Mouse (Mus musculus) myocyte (in vitro differentiated cells): ENCODE data around the gene Pex12. TPM values are rescaled to one million over a fixed set of nuclear protein-coding genes. Genes with fewer than 3 reads are reported as not detected.
A peak's percentile ranks its signal among the peaks of the same experiment; 100 is the strongest.

Source experiments
- H3K27me3 ChIP-seq: one replicate; pipeline ENCODE4 v1.6.1; 2011; ENCODE audit not compliant: control insufficient read depth, insufficient read depth, insufficient read length
- H3K36me3 ChIP-seq: one replicate; pipeline ENCODE4 v1.6.1; 2011; ENCODE audit not compliant: control insufficient read depth, insufficient read depth
- H3K4me2 ChIP-seq: one replicate; pipeline ENCODE4 v1.6.1; 2011; ENCODE audit warnings: low read depth, control low read depth
- H3K4me3 ChIP-seq: one replicate; pipeline ENCODE4 v1.5.1; 2011; ENCODE audit warnings: mild to moderate bottlenecking, control low read depth, moderate library complexity
- H3K79me2 ChIP-seq: one replicate; pipeline ENCODE4 v1.6.1; 2011; ENCODE audit not compliant: control insufficient read depth, insufficient read depth
- H3ac ChIP-seq: one replicate; pipeline ENCODE4 v1.6.1; 2011; ENCODE audit not compliant: control insufficient read depth, insufficient read length
- CEBPB ChIP-seq: IDR thresholded peaks from 2 replicates; pipeline ENCODE4 v1.6.1; 2011; ENCODE audit warnings: mild to moderate bottlenecking, moderate library complexity; ENCODE audit not compliant: poor library complexity, insufficient read depth, severe bottlenecking
- E2F4 ChIP-seq: IDR thresholded peaks from one replicate; pipeline ENCODE4 v1.6.1; 2011; ENCODE audit warnings: mild to moderate bottlenecking, control low read depth, moderate library complexity; ENCODE audit not compliant: insufficient read depth
- MAX ChIP-seq: IDR thresholded peaks from one replicate; pipeline ENCODE4 v1.6.1; 2011; ENCODE audit warnings: low read depth, mild to moderate bottlenecking, control low read depth
- MYOD1 ChIP-seq, 3 experiments: IDR thresholded peaks; one replicate each; pipeline ENCODE4 v1.6.1; 2011; ENCODE audit warnings: control low read depth in 2 of 3, low read depth in 2 of 3, mild to moderate bottlenecking in 2 of 3, moderate library complexity in 1 of 3; ENCODE audit not compliant: insufficient read length in 2 of 3, control insufficient read depth in 1 of 3
- MYOG ChIP-seq, 3 experiments: IDR thresholded peaks; one replicate each; pipeline ENCODE4 v1.6.1; 2011; ENCODE audit warnings: control low read depth in 2 of 3, low read depth in 2 of 3, mild to moderate bottlenecking in 2 of 3; ENCODE audit not compliant: insufficient read length in 2 of 3, control insufficient read depth in 1 of 3, insufficient read depth in 1 of 3
- POLR2A ChIP-seq: IDR thresholded peaks from one replicate; pipeline ENCODE4 v1.6.1; 2011; ENCODE audit warnings: low read depth, mild to moderate bottlenecking, control low read depth, moderate library complexity; ENCODE audit not compliant: insufficient read length
- POLR2AphosphoS2 ChIP-seq: IDR thresholded peaks from one replicate; pipeline ENCODE4 v1.6.1; 2011; ENCODE audit warnings: low read depth, control low read depth; ENCODE audit not compliant: insufficient read length
- REST ChIP-seq: IDR thresholded peaks from one replicate; pipeline ENCODE4 v1.6.1; 2011; ENCODE audit warnings: mild to moderate bottlenecking, control low read depth, moderate library complexity; ENCODE audit not compliant: insufficient read depth, insufficient read length
- SRF ChIP-seq: IDR thresholded peaks from one replicate; pipeline ENCODE4 v1.6.1; 2011; ENCODE audit warnings: low read depth; ENCODE audit not compliant: control insufficient read depth, insufficient read length
- TCF12 ChIP-seq: IDR thresholded peaks from one replicate; pipeline ENCODE4 v1.6.1; 2011; ENCODE audit warnings: mild to moderate bottlenecking, control low read depth; ENCODE audit not compliant: poor library complexity, insufficient read depth, severe bottlenecking
- TCF3 ChIP-seq: IDR thresholded peaks from one replicate; pipeline ENCODE4 v1.6.1; 2011; ENCODE audit warnings: low read depth, control low read depth; ENCODE audit not compliant: insufficient read length
- USF1 ChIP-seq: IDR thresholded peaks from one replicate; pipeline ENCODE4 v1.6.1; 2011; ENCODE audit warnings: low read depth, mild to moderate bottlenecking, control low read depth, moderate library complexity
- polyA plus RNA-seq: library from polyadenylated mRNA; unstranded; fragments of >200 nt; fragmentation: generic; extraction: Trizol; gene quantifications from one replicate; pipeline ENCODE4 v1.2.1, GENCODE M21; 2012; ENCODE audit warnings: missing spikeins

Gene Pex12
- polyA plus RNA-seq, 1 experiment = 8.7 TPM

DNA sequence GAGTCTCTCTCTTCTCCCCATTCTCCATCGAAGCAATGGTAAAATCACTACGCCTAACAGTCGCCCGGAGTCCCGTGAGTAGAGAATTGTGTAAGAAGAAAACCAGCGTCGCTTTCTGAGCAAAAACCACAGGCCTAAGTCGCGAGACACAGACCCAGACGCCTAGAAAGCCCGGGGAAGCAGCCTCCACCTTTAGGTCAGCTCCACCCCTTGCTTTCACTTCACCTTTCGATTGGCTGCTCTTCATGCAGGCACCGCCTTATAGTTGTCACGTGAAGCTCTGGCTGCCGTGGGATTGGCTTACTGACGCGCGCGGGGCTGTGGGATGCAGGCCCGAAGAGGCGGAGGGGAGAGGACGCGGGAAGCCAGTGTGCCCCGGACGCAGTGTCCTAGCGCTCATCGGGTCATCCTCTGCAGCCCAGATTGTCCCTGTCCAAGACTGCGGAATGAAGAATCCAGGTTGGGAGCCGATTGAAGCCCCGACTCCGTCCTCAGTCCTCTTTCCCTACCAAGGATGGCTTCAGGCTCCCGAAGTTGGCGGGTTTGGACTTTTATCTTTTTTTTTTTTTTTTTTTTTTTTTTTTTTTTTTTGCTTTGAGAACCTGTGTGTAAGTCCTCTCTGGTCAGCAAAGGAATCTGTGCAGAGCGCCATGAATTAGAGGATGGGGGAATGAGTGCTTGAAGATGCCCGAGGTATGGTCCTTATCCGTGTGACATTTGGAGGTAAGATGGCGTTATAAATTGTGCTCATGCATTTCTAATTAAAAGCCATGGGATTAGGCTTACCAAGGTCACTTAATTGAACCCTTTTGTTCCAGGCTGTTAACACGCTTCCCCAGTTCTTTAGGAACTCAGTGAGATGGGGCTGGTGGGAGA is 10.8 kb downstream of the Pex12 start:
- H3ac ChIP-seq = no peak overlapping the region
- TF ChIP-seq POLR2A (peak; percentile 92), MAX (no peak), REST (no peak), SRF (peak; percentile 43), USF1 (peak; percentile 99), POLR2AphosphoS2 (peak; percentile 95), CEBPB (no peak), E2F4 (peak; percentile 64), MYOD1 (IDR thresholded peaks at IDR 0.05; ENCODE audit: control insufficient read depth in 1 of 3, insufficient read length in 2 of 3, low read depth in 2 of 3) (no peak), TCF3 (no peak), TCF12 (no peak), MYOG (IDR thresholded peaks at IDR 0.05; ENCODE audit: control insufficient read depth in 1 of 3, insufficient read depth in 1 of 3, insufficient read length in 2 of 3, low read depth in 2 of 3) (no peak)
- H3K36me3 ChIP-seq = peaks cover 22% of the 10 kb centered on the region
- peak overlapping the region; percentile 93 for H3K4me2 ChIP-seq
- H3K79me2 ChIP-seq = peaks cover 27% of the 10 kb centered on the region
- peaks cover 2% of the 10 kb centered on the region for H3K27me3 ChIP-seq
- peak overlapping the region; percentile 82 for H3K4me3 ChIP-seq

DNA sequence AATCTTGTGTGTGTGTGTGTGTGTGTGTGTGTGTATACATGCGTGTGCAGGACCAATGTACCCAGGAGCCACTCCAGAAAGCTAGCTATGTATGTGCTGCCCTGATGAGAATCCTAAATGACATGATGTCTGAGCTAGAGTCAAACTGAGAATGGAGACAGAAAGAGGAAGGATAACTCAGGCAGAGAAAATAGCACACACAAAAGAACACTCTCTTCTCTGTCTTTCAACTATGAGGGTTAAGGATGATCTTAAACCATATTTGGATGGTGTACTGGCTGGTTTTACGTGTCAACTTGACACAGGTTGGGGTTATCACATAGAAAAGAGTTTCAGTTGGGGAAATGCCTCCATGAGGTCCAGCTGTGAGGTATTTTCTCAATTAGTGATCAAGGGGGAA is 12.8 kb downstream of the Pex12 start:
- no peak overlapping the region for H3K4me2 ChIP-seq
- no peak for TF ChIP-seq MYOG (IDR thresholded peaks at IDR 0.05; ENCODE audit: control insufficient read depth in 1 of 3, insufficient read depth in 1 of 3, insufficient read length in 2 of 3, low read depth in 2 of 3)
- TF ChIP-seq E2F4 = no peak
- TF ChIP-seq MAX = no peak
- TF ChIP-seq USF1 = no peak
- H3K27me3 ChIP-seq = peaks cover 8% of the 10 kb centered on the region
- no peak overlapping the region for H3K4me3 ChIP-seq
- H3ac ChIP-seq = no peak overlapping the region
- peaks cover 27% of the 10 kb centered on the region for H3K79me2 ChIP-seq
- peaks cover 8% of the 10 kb centered on the region for H3K36me3 ChIP-seq

DNA sequence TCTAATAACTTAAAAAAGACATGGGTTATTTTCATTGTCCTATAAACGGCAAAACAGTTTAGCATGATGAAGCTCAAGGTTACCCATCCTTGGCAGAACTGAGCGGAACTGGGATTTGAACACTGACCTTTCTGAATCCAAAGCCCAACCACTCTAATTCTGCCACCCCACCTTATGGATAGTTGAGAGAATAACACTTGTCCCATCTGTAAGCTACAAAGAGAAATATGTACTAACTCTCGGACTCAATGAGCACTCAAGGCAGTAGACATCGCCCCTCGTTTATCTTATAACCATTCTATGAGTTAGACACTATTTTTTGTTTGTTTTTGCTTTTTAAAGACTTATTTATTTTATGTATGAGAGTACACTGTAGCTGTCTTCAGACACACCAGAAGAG is 13.3 kb downstream of the Pex12 start:
- Histone ChIP-seq H3K79me2 (peaks cover 24% of the 10 kb centered on the region), H3K27me3 (peaks cover 9% of the 10 kb centered on the region), H3K4me2 (no peak overlapping the region), H3ac (no peak overlapping the region), H3K4me3 (no peak overlapping the region), H3K36me3 (peaks cover 7% of the 10 kb centered on the region)
- TF ChIP-seq CEBPB (no peak), POLR2A (no peak), TCF12 (no peak), MAX (no peak), E2F4 (no peak), USF1 (no peak), SRF (no peak), TCF3 (no peak), REST (no peak), MYOG (IDR thresholded peaks at IDR 0.05; ENCODE audit: control insufficient read depth in 1 of 3, insufficient read depth in 1 of 3, insufficient read length in 2 of 3, low read depth in 2 of 3) (no peak), POLR2AphosphoS2 (no peak), MYOD1 (IDR thresholded peaks at IDR 0.05; ENCODE audit: control insufficient read depth in 1 of 3, insufficient read length in 2 of 3, low read depth in 2 of 3) (no peak)

DNA sequence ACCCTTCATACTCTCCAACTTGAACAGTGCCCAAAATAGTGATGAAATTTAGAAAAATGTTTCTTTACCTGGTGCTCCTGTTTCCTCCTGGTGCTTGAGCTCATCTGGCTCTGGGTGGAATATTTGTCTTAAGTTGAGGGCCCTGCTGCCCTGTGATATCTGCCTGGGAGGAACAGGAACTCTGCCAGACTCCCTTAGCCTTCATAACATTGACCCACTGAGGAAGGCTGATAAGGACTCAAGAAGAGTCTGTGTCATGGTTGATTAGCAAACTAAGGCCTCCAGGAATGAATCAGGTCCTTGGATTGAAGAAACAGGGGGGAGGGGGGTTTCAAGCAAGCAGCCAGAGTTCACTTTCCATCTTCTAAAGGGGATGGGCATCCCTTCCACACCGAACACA is 15.8 kb downstream of the Pex12 start, which contains the start of gene Slfn14:
Gene Slfn14, minus strand, starts transcription at position 161 of the 400 bp plus-strand sequence.
- Histone ChIP-seq H3K4me2 (no peak within 1 kb of the TSS), H3ac (no peak within 1 kb of the TSS), H3K79me2 (no peaks in the 10 kb centered on the region), H3K27me3 (peaks cover 17% of the 10 kb centered on the region), H3K36me3 (no peaks in the 10 kb centered on the region), H3K4me3 (no peak within 1 kb of the TSS)
- TF ChIP-seq CEBPB (no peak), MAX (no peak), MYOG (IDR thresholded peaks at IDR 0.05; ENCODE audit: control insufficient read depth in 1 of 3, insufficient read depth in 1 of 3, insufficient read length in 2 of 3, low read depth in 2 of 3) (no peak)

DNA sequence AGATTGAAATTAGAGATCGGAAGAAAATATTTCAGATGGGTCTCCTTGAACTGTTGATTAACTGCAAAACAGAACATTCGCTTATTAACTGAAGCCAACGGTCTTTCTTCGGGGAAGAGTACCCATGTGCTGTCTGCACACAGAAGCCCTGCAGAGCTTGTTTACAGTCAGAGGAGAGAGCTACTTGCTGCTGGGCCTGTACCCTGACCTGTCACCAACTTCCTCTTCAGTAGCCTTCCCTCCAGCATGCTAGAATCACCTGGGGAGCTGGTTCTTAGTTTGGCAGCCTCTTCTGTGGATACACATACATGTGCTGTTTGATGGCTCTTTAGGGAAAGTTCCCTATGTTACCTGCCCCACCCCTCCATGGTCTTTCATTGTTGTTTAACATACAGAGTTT is 16.8 kb downstream of the Pex12 start:
- no peaks in the 10 kb centered on the region for H3K36me3 ChIP-seq
- H3K27me3 ChIP-seq = peaks cover 17% of the 10 kb centered on the region
- H3K4me3 ChIP-seq = no peak overlapping the region
- no peaks in the 10 kb centered on the region for H3K79me2 ChIP-seq
- H3K4me2 ChIP-seq = no peak overlapping the region
- TF ChIP-seq TCF3 (no peak), CEBPB (no peak), POLR2A (no peak), E2F4 (no peak), MYOD1 (IDR thresholded peaks at IDR 0.05; ENCODE audit: control insufficient read depth in 1 of 3, insufficient read length in 2 of 3, low read depth in 2 of 3) (no peak), MAX (no peak), MYOG (IDR thresholded peaks at IDR 0.05; ENCODE audit: control insufficient read depth in 1 of 3, insufficient read depth in 1 of 3, insufficient read length in 2 of 3, low read depth in 2 of 3) (no peak), USF1 (no peak), POLR2AphosphoS2 (no peak), SRF (no peak), TCF12 (no peak), REST (no peak)
- H3ac ChIP-seq = no peak overlapping the region
